Mouse (Mus musculus) left cerebral cortex, postnatal 25 days (tissue): ENCODE results near the gene Gpr152. TPM values are rescaled to one million over a fixed set of nuclear protein-coding genes. Genes with fewer than 3 reads are reported as not detected.
"Not testable (repeated sequence)": the region's sequence is repeated elsewhere in the genome, so short reads cannot be mapped to it uniquely, and the experiment has no call there.

Source experiments
- DNase-seq, 2 experiments: peaks; one replicate each; pipeline ENCODE4 v3.0.0; 2022; ENCODE audit warnings: low spot score in 2 of 2, mixed read lengths in 1 of 2
- intact Hi-C: fragments of 180-260 bp; cut with DNase I; formaldehyde crosslinking; loops from one replicate; pipeline ENCODE4 v1.15.1; 2025
- total RNA-seq, 2 experiments: library from RNA; stranded (reverse); gene quantifications; 2 replicates each; pipeline ENCODE4 v1.2.3; 2021

Gpr152 gene
- total RNA-seq, 2 experiments from 2014 or later = not detected

GRCm38 (mm10) chr19:4125741-4126696 is 13.6 kb upstream of the Gpr152 start, which contains the start of gene Aip:
TSS of gene Aip (minus strand) at chr19:4125858.
- intact Hi-C loops = loop anchor here (2.0 to 5.0 kb wide), 3 partner anchors 37 to 101 kb away; partner anchors contain the start of genes Rad9a and Rps6kb2
- DNase-seq = peak; percentile 96 to 99

GRCm38 (mm10) chr19:4126759-4127495 is 12.7 kb upstream of the Gpr152 start:
- intact Hi-C loops = loop anchor here (2.0 to 5.0 kb wide), 3 partner anchors 36 to 100 kb away; partner anchors contain the start of genes Rad9a and Rps6kb2
- no peak for DNase-seq

GRCm38 (mm10) chr19:4129462-4129861 is 10.1 kb upstream of the Gpr152 start:
- intact Hi-C loops = loop anchor here (5.0 kb wide), 2 partner anchors 73 to 98 kb away; partner anchors contain the start of gene Rad9a
- DNase-seq = no peak

- intact Hi-C loops = loop anchor here (2.0 kb wide), 1 partner anchor 17 kb away; no protein-coding TSS in a partner anchor
- DNase-seq = no peak
Observed at GRCm38 (mm10) chr19:4130106-4130505, 9.5 kb upstream of the Gpr152 start.

- DNase-seq = no peak
- intact Hi-C loops = loop anchor here (2.0 kb wide), 1 partner anchor 16 kb away; no protein-coding TSS in a partner anchor
Observed at GRCm38 (mm10) chr19:4131075-4131474, 8.5 kb upstream of the Gpr152 start.

GRCm38 (mm10) chr19:4131768-4132167 is 7.8 kb upstream of the Gpr152 start:
- intact Hi-C loops = loop anchor here (2.0 kb wide), 1 partner anchor 15 kb away; no protein-coding TSS in a partner anchor
- no peak for DNase-seq

GRCm38 (mm10) chr19:4134354-4134753 is 5.2 kb upstream of the Gpr152 start:
- intact Hi-C loops = no loop called here
- no peak for DNase-seq

DNA sequence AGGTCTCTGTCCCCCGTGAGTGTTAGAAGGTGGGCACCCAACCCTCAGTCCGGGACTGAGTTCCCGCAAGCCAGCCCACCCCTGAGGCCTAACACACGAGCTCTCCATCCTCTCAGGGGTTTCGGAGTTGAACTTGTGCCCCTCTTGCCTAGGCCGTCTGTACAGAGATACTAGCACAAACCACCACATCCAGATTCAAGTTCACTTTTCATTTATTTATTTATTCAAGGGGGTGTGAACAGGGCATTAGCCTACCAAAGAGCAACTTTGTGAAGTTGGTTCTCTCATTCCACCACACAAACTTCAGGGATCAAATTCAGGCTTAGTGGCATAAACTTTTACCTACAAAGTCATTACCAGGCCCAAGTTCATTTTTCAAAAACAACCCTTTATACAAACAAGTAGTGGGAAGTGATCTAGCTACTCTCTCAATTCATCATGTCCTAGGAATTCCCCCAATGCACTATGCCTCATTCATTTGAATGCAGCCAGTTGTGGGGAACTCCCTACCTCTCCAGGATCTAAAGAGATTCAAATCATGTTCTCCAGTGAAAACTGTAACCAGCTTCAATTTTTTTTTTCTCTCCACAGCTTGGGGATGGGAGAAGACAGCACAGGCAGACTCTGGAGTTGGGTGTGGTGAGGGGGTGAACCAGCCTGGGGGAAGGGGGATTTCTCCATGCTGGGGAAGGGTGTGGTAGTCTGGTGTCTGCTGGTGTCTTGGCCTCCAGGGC is 4.2 kb upstream of the Gpr152 start:
- DNase-seq, intact Hi-C loops: not testable (repeated sequence)

DNA sequence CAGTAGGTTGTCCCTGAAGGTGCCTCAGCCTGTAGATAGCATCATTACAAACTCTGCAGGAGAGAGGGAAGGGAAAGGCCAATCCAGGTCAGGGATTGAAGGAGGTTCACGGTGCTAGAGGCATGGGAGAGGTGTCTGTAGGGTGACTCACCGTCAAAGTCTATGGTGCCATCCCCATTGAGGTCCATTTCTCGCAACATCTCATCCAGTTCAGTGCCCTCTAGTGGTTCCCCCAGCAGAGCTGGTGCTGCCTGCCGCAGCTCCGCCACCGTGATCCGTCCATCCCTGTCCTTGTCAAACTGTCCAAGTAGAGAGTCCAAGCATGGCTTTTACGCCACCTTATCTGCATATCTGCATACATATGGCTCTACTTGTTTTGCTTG is 3.6 kb upstream of the Gpr152 start:
- not testable (repeated sequence) for DNase-seq
- intact Hi-C loops = loop anchor here (2.0 kb wide), 1 partner anchor 117 kb away; no protein-coding TSS in a partner anchor

DNA sequence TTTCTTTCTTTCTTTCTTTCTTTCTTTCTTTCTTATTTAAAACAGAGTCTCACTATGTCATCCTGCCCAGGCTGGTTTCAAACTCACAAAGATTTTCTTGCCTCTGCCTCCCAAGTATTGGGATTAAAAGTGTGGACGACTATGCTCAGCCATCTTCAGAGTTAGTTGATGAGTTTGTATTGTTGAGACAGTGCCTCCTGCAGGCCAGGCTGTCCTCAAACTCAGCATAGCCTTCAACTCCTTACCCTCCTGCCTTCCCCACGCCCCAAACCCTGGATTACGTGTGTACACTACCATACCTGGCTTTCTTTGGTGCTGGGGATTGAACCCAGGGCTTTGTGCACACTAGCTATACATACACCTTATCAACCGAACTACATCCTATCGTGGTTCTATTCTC is 3.1 kb upstream of the Gpr152 start:
- intact Hi-C loops = loop anchor here (2.0 kb wide), 1 partner anchor 118 kb away; no protein-coding TSS in a partner anchor
- DNase-seq = no peak

DNA sequence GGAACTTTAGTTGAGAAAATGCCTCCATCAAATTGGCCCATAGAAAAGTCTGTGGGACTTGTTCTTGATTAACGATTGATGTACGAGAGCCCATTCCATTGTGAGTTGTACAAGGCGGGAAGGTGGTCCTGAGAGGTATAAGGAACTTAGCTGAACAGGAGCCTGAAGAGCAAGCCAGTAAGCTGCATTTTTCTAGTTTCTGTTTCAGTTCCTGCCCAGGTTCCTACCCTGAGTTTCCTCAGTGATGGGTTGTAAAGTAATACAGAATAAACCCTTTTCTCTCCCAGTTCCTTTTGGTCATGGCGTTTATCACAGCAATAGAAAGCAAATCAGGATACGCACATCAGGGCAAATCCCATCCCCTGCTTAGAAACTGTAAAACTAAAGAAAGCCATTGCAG is 1.7 kb upstream of the Gpr152 start:
- DNase-seq = no peak
- intact Hi-C loops = loop anchor here (2.0 kb wide), 1 partner anchor 119 kb away; no protein-coding TSS in a partner anchor

DNA sequence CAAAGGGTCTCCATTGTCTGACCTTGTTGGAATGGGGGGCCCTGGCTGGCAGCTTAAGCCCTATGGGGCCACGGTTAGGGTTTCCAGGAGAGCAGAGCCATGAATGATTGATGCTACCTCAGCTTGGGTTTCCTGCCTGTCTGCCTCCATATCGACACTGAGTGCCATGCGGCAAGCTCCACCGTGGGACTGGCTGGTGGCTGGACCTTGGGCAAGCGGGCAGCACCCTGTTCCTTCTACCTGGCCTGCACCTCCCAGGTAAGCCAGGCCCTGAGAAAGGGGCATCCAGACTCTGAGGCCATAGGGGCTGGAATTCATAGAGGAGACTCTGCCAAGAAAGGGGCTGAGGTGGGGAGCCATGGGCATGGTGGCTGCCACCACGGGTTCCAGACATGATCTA is 560 bp downstream of the Gpr152 start:
- intact Hi-C loops = no loop called here
- DNase-seq = no peak

DNA sequence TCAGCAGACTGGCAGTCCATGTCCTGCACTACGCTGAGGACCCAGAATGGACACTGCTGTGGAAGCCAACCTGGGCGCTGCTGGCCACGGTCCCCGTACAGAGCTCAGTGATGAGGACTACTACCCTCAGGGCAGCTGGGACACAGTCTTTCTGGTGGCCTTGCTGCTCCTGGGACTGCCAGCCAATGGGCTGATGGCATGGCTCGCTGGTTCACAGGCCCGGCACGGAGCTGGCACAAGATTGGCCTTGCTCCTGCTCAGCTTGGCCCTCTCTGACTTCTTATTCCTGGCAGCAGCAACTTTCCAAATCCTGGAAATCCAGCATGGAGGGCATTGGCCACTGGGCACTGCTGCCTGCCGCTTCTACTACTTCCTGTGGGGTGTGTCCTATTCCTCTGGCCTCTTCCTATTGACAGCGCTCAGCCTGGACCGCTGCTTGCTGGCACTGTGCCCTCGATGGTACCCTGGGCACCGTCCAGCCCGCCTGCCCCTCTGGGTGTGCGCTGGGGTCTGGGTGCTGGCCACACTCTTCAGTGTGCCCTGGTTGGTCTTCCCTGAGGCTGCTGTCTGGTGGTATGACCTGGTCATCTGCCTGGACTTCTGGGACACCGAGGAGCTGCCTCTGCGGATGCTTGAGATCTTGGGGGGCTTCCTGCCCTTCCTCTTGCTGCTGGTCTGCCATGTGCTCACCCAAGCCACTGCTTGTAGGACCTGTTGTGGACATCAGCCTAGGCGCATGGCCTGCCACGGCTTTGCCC is 3.0 kb downstream of the Gpr152 start:
- no peak for DNase-seq
- intact Hi-C loops = no loop called here

- DNase-seq = no peak
- intact Hi-C loops = no loop called here
Observed at GRCm38 (mm10) chr19:4143759-4144268, 4.2 kb downstream of the Gpr152 start, which contains the start of gene Cabp4. TSS of gene Cabp4 (minus strand) at chr19:4144033.

DNA sequence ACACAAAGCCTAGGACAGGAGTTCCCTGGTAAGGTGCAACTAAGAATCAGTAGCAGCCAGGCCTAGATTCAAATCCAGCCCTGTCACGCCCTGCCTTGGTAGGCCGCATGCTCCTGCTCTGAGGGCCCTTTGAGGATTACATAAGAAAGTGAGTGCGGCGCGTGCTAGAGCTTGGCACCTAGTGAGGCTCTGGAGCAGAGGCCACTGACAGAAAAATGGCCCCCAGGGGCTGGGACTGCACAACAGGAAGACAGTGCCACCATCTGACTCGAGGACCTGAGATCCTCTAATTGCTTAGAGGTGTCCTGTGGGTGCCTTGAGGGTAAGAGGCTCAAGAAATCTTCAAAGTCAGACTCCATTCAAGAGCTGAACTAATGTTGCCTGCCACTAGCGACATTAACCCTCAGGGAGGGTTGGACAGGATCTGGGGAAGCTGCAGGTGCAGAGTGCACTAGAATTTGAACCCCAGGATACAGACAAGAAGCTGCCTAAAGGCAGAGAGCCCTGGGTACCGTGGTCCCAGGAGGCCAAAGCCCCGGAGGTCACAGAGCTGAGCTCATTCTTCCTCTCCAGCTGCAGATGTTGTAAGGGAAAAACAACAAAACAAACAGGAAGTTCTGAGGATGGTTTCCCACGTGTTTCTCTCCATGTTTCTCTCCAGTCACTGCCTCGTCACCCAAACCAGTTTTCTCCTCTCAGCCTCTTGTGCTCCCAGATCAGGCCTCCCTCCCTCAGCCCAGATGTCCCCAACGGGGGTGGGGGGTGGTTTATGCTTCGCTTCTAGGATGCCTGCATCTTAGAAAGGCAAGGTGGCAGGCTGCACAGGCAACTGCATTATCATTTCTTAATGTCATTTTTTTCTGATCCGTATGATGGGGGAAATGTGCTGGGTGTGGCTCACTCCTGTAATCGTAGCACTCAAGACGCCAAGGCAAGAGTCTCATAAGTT is 5.2 kb downstream of the Gpr152 start:
- DNase-seq = no peak
- intact Hi-C loops = no loop called here

GRCm38 (mm10) chr19:4145936-4146335 is 6.3 kb downstream of the Gpr152 start:
- no peak for DNase-seq
- intact Hi-C loops = loop anchor here (2.0 kb wide), 1 partner anchor 15 kb away; no protein-coding TSS in a partner anchor
